ENCODE assay signal across 10 mouse cellular contexts in the genomic region with DNA sequence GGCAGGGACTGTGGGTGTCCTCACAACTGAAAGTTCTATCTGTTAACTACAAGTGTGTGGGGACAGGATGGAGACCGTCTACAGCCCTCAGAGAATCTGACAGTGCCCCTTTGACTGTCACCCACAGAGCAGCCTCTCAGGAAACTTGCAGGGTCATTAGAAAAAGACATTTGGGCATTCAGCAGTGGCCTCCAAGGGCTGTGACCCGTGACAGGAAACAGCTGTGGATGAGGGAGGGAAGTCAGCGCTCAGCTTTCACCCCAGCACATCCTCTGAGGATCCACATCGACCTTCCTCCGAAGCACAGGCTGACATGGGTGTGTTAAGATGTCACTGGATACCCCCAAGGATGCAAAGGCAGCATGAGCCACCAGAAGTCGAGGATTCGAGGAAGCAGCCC.
DNase-seq lines count a peak whose midpoint lies in the region; ATAC-seq and TF ChIP-seq lines count a peak whose summit lies in the region.
"Had no signal": no experiment of that assay in that cellular context is flagged by ENCODE, and none has a peak within 500 bp of the region (broad histone marks: within the 10 kb centered on the region; RNA-seq: fewer than 3 reads in every experiment).

No protein-coding gene starts in this region.

- H3K4me1 ChIP-seq in forebrain, embryonic 15.5 days, result peaks cover 26% of the 10 kb centered on the region
- peaks cover 45% of the 10 kb centered on the region for H3K4me1 ChIP-seq in forebrain, embryonic 12.5 days
- H3K4me1 ChIP-seq in stomach, embryonic 14.5 days (ENCODE audit: control insufficient read depth, insufficient read depth, low read length), result peaks cover 26% of the 10 kb centered on the region
- no peaks in the 10 kb centered on the region; the same call in 1 of the 2 replicates for H3K4me1 ChIP-seq in stomach, postnatal 0 days (replicated peaks; ENCODE audit: control insufficient read depth, insufficient read depth)
- H3K4me1 ChIP-seq in limb, embryonic 15.5 days, result peaks cover 23% of the 10 kb centered on the region

- peak overlapping the region; percentile 4; the same call in 1 of the 2 replicates for H3K27ac ChIP-seq in forebrain, embryonic 15.5 days (replicated peaks)
- no peak overlapping the region for H3K27ac ChIP-seq in forebrain, embryonic 12.5 days
- peak overlapping the region; percentile 27; the same call in 1 of the 2 replicates for H3K27ac ChIP-seq in stomach, embryonic 14.5 days (ENCODE audit: low read length)
- no peak overlapping the region for H3K27ac ChIP-seq in stomach, postnatal 0 days (replicated peaks)
- peak overlapping the region; percentile 43 for H3K27ac ChIP-seq in limb, embryonic 15.5 days

- WGBS in forebrain, embryonic 15.5 days, result 60% methylated on average over 7 of the region's 7 CpGs
- WGBS in forebrain, embryonic 12.5 days, result 42% methylated on average over 7 of the region's 7 CpGs
- 34% methylated on average over 7 of the region's 7 CpGs for WGBS in stomach, embryonic 14.5 days
- WGBS in stomach, postnatal 0 days, result 49% methylated on average over 7 of the region's 7 CpGs
- 48% methylated on average over 7 of the region's 7 CpGs for WGBS in limb, embryonic 15.5 days

- H3K9me3 ChIP-seq in forebrain, embryonic 15.5 days, result no peaks in the 10 kb centered on the region
- no peaks in the 10 kb centered on the region for H3K9me3 ChIP-seq in forebrain, embryonic 12.5 days
- H3K9me3 ChIP-seq in stomach, embryonic 14.5 days (ENCODE audit: control insufficient read depth, low read depth, low read length), result no peaks in the 10 kb centered on the region
- H3K9me3 ChIP-seq in stomach, postnatal 0 days (ENCODE audit: control insufficient read depth, low read length), result no peaks in the 10 kb centered on the region
- H3K9me3 ChIP-seq in limb, embryonic 15.5 days, result no peaks in the 10 kb centered on the region
- H3K9me3 ChIP-seq: limb, embryonic 13.5 days had no signal

- no peak overlapping the region for H3K9ac ChIP-seq in forebrain, embryonic 15.5 days (replicated peaks)
- H3K9ac ChIP-seq in forebrain, embryonic 12.5 days, result no peak overlapping the region
- H3K9ac ChIP-seq in stomach, embryonic 14.5 days (replicated peaks; ENCODE audit: low read depth, low read length), result no peak overlapping the region
- H3K9ac ChIP-seq in stomach, postnatal 0 days (ENCODE audit: low read length), result no peak overlapping the region
- H3K9ac ChIP-seq in limb, embryonic 15.5 days, result no peak overlapping the region
- H3K9ac ChIP-seq: limb, embryonic 13.5 days had no signal

- H3K4me2 ChIP-seq in forebrain, embryonic 15.5 days (replicated peaks), result no peak overlapping the region
- no peak overlapping the region for H3K4me2 ChIP-seq in forebrain, embryonic 12.5 days
- no peak overlapping the region for H3K4me2 ChIP-seq in stomach, embryonic 14.5 days (replicated peaks; ENCODE audit: low read depth, low read length)
- no peak overlapping the region for H3K4me2 ChIP-seq in stomach, postnatal 0 days (replicated peaks; ENCODE audit: low read depth)
- H3K4me2 ChIP-seq in limb, embryonic 15.5 days, result no peak overlapping the region
- H3K4me2 ChIP-seq: limb, embryonic 13.5 days had no signal

- DNase-seq in stomach, postnatal 0 days (ENCODE audit: low spot score), result no peak
- peak; percentile 54 for DNase-seq in thymus, postnatal 4 days
- no peak for DNase-seq in urinary bladder, postnatal 4 days (ENCODE audit: low spot score in 2 of 2)
- DNase-seq in cerebellum, adult 9-10 months, result no peak
- DNase-seq: cerebellum, adult 9-11 months had no signal

- no peak overlapping the region for H3K4me3 ChIP-seq in forebrain, embryonic 15.5 days
- no peak overlapping the region for H3K4me3 ChIP-seq in forebrain, embryonic 12.5 days (replicated peaks)
- no peak overlapping the region for H3K4me3 ChIP-seq in stomach, embryonic 14.5 days (ENCODE audit: low read depth, low read length)
- no peak overlapping the region for H3K4me3 ChIP-seq in stomach, postnatal 0 days (ENCODE audit: low read depth, low read length)
- no peak overlapping the region for H3K4me3 ChIP-seq in limb, embryonic 15.5 days
- H3K4me3 ChIP-seq: limb, embryonic 13.5 days had no signal

- TF ChIP-seq EP300 in stomach, postnatal 0 days (optimal IDR thresholded peaks at IDR 0.05), result no peak

- no peaks in the 10 kb centered on the region for H3K36me3 ChIP-seq in forebrain, embryonic 15.5 days
- no peaks in the 10 kb centered on the region for H3K36me3 ChIP-seq in forebrain, embryonic 12.5 days (replicated peaks)
- H3K36me3 ChIP-seq in stomach, embryonic 14.5 days (ENCODE audit: control insufficient read depth, insufficient read depth, low read length), result no peaks in the 10 kb centered on the region
- no peaks in the 10 kb centered on the region for H3K36me3 ChIP-seq in stomach, postnatal 0 days (ENCODE audit: control insufficient read depth, insufficient read depth, low read length)
- H3K36me3 ChIP-seq in limb, embryonic 15.5 days, result no peaks in the 10 kb centered on the region
- H3K36me3 ChIP-seq: limb, embryonic 13.5 days had no signal

- H3K27me3 ChIP-seq in forebrain, embryonic 15.5 days, result no peaks in the 10 kb centered on the region
- H3K27me3 ChIP-seq in forebrain, embryonic 12.5 days, result 0 out of 2 replicates have a peak, but pooled peaks cover 11% of the 10 kb centered on the region
- no peaks in the 10 kb centered on the region for H3K27me3 ChIP-seq in stomach, embryonic 14.5 days (ENCODE audit: control insufficient read depth, insufficient read depth, low read length)
- H3K27me3 ChIP-seq in stomach, postnatal 0 days (ENCODE audit: control insufficient read depth, insufficient read depth, low read length), result no peaks in the 10 kb centered on the region
- no peaks in the 10 kb centered on the region for H3K27me3 ChIP-seq in limb, embryonic 15.5 days
- H3K27me3 ChIP-seq: limb, embryonic 13.5 days had no signal

- ATAC-seq in forebrain, embryonic 15.5 days (replicated peaks), result no peak
- no peak for ATAC-seq in forebrain, embryonic 12.5 days (ENCODE audit: low FRiP score)
- no peak for ATAC-seq in stomach, embryonic 14.5 days (ENCODE audit: insufficient number of reproducible peaks, insufficient read depth, low FRiP score, low read depth)
- no peak for ATAC-seq in stomach, postnatal 0 days (ENCODE audit: low FRiP score, low TSS enrichment)
- ATAC-seq in limb, embryonic 15.5 days (ENCODE audit: insufficient number of reproducible peaks, low FRiP score, low TSS enrichment, low read depth), result no peak

- no peak for TF ChIP-seq CTCF in stomach, postnatal 0 days (IDR thresholded peaks at IDR 0.05; ENCODE audit: low read depth)

Comparison
In these comparisons a context has a peak if more than half of its experiments do, and no peak if none do; other contexts are left out.
1. H3K27ac ChIP-seq: peak in forebrain, embryonic 15.5 days (single experiment), stomach, embryonic 14.5 days (single experiment) and limb, embryonic 15.5 days (single experiment); none in forebrain, embryonic 12.5 days (single experiment) and stomach, postnatal 0 days (single experiment).